Mouse (Mus musculus): Measurements from ENCODE around the gene Ero1l. TPM values are rescaled to one million over a fixed set of nuclear protein-coding genes. Genes with fewer than 3 reads are reported as not detected.

Ero1l gene
- total and polyA plus RNA-seq, 3 experiments: 91.4 to 291 (median 155) TPM

- H3K27me3 ChIP-seq (replicated peaks): no peaks in the 10 kb centered on the region
- H3K4me2 ChIP-seq (ENCODE audit: insufficient read depth, low read depth, poor library complexity, severe bottlenecking): no peak overlapping the region
- dilution Hi-C loops (cut with MboI; ENCODE audit: extremely low pct_ligation_motif_present, extremely low pct_unique_long_range_greater_than_20kb, low sequenced_read_pairs): no loop called here
- H3K79me2 ChIP-seq (replicated peaks; ENCODE audit: control insufficient read depth, extremely low read depth, insufficient read depth, poor library complexity, severe bottlenecking): peaks cover 30% of the 10 kb centered on the region
- TF ChIP-seq ZKSCAN1 (IDR thresholded peaks at IDR 0.05; ENCODE audit: borderline replicate concordance, low read depth, low read length) (no peak), KAT2A (IDR thresholded peaks at IDR 0.05; ENCODE audit: insufficient replicate concordance, low read length) (no peak), RCOR1 (conservative IDR thresholded peaks at IDR 0.05; ENCODE audit: low read depth, low read length) (no peak), GABPA (IDR thresholded peaks at IDR 0.05; ENCODE audit: insufficient replicate concordance, low read depth, low read length) (no peak), PAX5 (IDR thresholded peaks at IDR 0.05; ENCODE audit: low read length) (no peak), JUND (conservative IDR thresholded peaks at IDR 0.05; ENCODE audit: low read depth, low read length) (no peak), BHLHE40 (IDR thresholded peaks at IDR 0.05; ENCODE audit: low read depth, low read length) (no peak), ZC3H11A (IDR thresholded peaks at IDR 0.05; ENCODE audit: low read depth, low read length) (no peak), CTCF (conservative IDR thresholded peaks at IDR 0.05 in 1 of 2, IDR thresholded peaks at IDR 0.05 in 1 of 2; ENCODE audit: low read depth in 2 of 2, low read length in 2 of 2) (no peak), CHD1 (IDR thresholded peaks at IDR 0.05; ENCODE audit: low read depth, low read length) (no peak), MXI1 (IDR thresholded peaks at IDR 0.05; ENCODE audit: low read depth, low read length) (no peak)
- H3K27ac ChIP-seq (ENCODE audit: insufficient read depth, low read depth): no peak overlapping the region
- H3K4me3 ChIP-seq (replicated peaks in 1 of 3; ENCODE audit: low read depth in 2 of 3, low read length in 2 of 3, poor library complexity in 1 of 3): no peak overlapping the region
- no peak overlapping the region for H3K9ac ChIP-seq (ENCODE audit: insufficient read depth, low read depth)
- no peaks in the 10 kb centered on the region for H3K9me3 ChIP-seq (replicated peaks; ENCODE audit: low read length)
- peaks cover 4 to 34% of the 10 kb centered on the region in 2 experiments; a peak in 3 of 4 replicates for H3K4me1 ChIP-seq (ENCODE audit: control insufficient read depth in 1 of 2, insufficient read depth in 2 of 2)
- H3K36me3 ChIP-seq (replicated peaks in 1 of 2; ENCODE audit: control insufficient read depth in 1 of 2, insufficient read depth in 1 of 2, low read length in 1 of 2): peaks cover 17 to 20% of the 10 kb centered on the region in 2 experiments
- in situ Hi-C loops (cut with MboI; ENCODE audit: low pct_ligation_motif_present, low pct_unique_long_range_greater_than_20kb, low sequenced_read_pairs): no loop called here
- DNase-seq (ENCODE audit: extremely low read depth): no peak
These were observed 9.6 kb upstream of the Ero1l start for GRCm38 (mm10) chr14:45328072-45328713.

GRCm38 (mm10) chr14:45325471-45325870 is 6.9 kb upstream of the Ero1l start:
- peak overlapping the region; percentile 54 for H3K27ac ChIP-seq (ENCODE audit: insufficient read depth, low read depth)
- H3K4me1 ChIP-seq (ENCODE audit: control insufficient read depth in 1 of 2, insufficient read depth in 2 of 2): peaks cover 6 to 17% of the 10 kb centered on the region in 2 experiments
- dilution Hi-C loops (cut with MboI; ENCODE audit: extremely low pct_ligation_motif_present, extremely low pct_unique_long_range_greater_than_20kb, low sequenced_read_pairs) (no loop called here), in situ Hi-C loops (cut with MboI; ENCODE audit: low pct_ligation_motif_present, low pct_unique_long_range_greater_than_20kb, low sequenced_read_pairs) (no loop called here)
- H3K4me2 ChIP-seq (ENCODE audit: insufficient read depth, low read depth, poor library complexity, severe bottlenecking): peak overlapping the region; percentile 71; the same call in 1 of the 2 replicates
- H3K79me2 ChIP-seq (replicated peaks; ENCODE audit: control insufficient read depth, extremely low read depth, insufficient read depth, poor library complexity, severe bottlenecking): peaks cover 8% of the 10 kb centered on the region
- no peak for TF ChIP-seq NELFE (IDR thresholded peaks at IDR 0.05; ENCODE audit: low read depth, low read length)
- peak; percentile 66; the same call in 1 of the 2 replicates for TF ChIP-seq TCF12 (IDR thresholded peaks at IDR 0.05; ENCODE audit: low read depth, low read length)
- no peak for TF ChIP-seq UBTF (IDR thresholded peaks at IDR 0.05; ENCODE audit: low read depth, low read length)
- no peak for TF ChIP-seq E2F4 (IDR thresholded peaks at IDR 0.05; ENCODE audit: insufficient replicate concordance, low read depth, low read length)
- no peak; the same call in 1 of the 2 replicates for TF ChIP-seq ETS1 (conservative IDR thresholded peaks at IDR 0.05; ENCODE audit: low read depth, low read length)
- TF ChIP-seq USF2 (conservative IDR thresholded peaks at IDR 0.05; ENCODE audit: low read depth, low read length): no peak
- no peaks in the 10 kb centered on the region for H3K36me3 ChIP-seq (replicated peaks in 1 of 2; ENCODE audit: control insufficient read depth in 1 of 2, insufficient read depth in 1 of 2, low read length in 1 of 2)
- DNase-seq (ENCODE audit: extremely low read depth): peak; percentile 68
- H3K27me3 ChIP-seq (replicated peaks): no peaks in the 10 kb centered on the region
- H3K4me3 ChIP-seq (replicated peaks in 1 of 3; ENCODE audit: low read depth in 2 of 3, low read length in 2 of 3, poor library complexity in 1 of 3): no peak overlapping the region
- H3K9ac ChIP-seq (ENCODE audit: insufficient read depth, low read depth): peak overlapping the region; percentile 37; the same call in 1 of the 2 replicates
- H3K9me3 ChIP-seq (replicated peaks; ENCODE audit: low read length): no peaks in the 10 kb centered on the region

Measured in CH12.LX (cell line).